Mouse (Mus musculus) kidney, embryonic 15.5 days (tissue): ENCODE measurements around the gene Trim29. TPM values are rescaled to one million over a fixed set of nuclear protein-coding genes. Genes with fewer than 3 reads are reported as not detected.

Source experiments
- ATAC-seq: fragments of 200-750 bp; cut with Nextera tagmentation; replicated peaks from 2 replicates; pipeline ENCODE4 v1.8.0; 2017; ENCODE audit warnings: moderate TSS enrichment; ENCODE audit not compliant: low FRiP score
- H3K27ac ChIP-seq: fragments of 300-500 bp; sonication (generic); 2 replicates; pipeline ENCODE4 v1.5.1; 2015; ENCODE audit warnings: mild to moderate bottlenecking, inconsistent platforms
- H3K27me3 ChIP-seq: fragments of 300-500 bp; sonication (generic); 2 replicates; pipeline ENCODE4 v1.6.1; 2015; ENCODE audit warnings: inconsistent platforms
- H3K36me3 ChIP-seq: fragments of 300-500 bp; sonication (generic); 2 replicates; pipeline ENCODE4 v1.6.1; 2015; ENCODE audit warnings: inconsistent platforms
- H3K4me1 ChIP-seq: fragments of 300-500 bp; sonication (generic); 2 replicates; pipeline ENCODE4 v1.6.1; 2015; ENCODE audit warnings: inconsistent platforms
- H3K4me2 ChIP-seq: fragments of 300-500 bp; sonication (generic); 2 replicates; pipeline ENCODE4 v1.6.1; 2015; ENCODE audit warnings: moderate library complexity, mild to moderate bottlenecking, inconsistent platforms
- H3K4me3 ChIP-seq: fragments of 300-500 bp; sonication (generic); replicated peaks from 2 replicates; pipeline ENCODE4 v1.5.1; 2015; ENCODE audit warnings: mild to moderate bottlenecking, inconsistent platforms
- H3K9ac ChIP-seq: fragments of 300-500 bp; sonication (generic); 2 replicates; pipeline ENCODE4 v1.6.1; 2015; ENCODE audit warnings: mild to moderate bottlenecking, inconsistent platforms
- H3K9me3 ChIP-seq: fragments of 300-500 bp; sonication (generic); replicated peaks from 2 replicates; pipeline ENCODE4 v1.6.1; 2016; ENCODE audit warnings: inconsistent platforms
- WGBS: fragments of 180-500 bp; shearing (Covaris S2); methylation state at CpG from one replicate; pipeline ENCODE4 v1.1.7; 2015; ENCODE audit warnings: mixed read lengths; 5-methylcytosine and 5-hydroxymethylcytosine counted together
- polyA plus RNA-seq: library from polyadenylated mRNA; unstranded; fragments of >200 nt; fragmentation: Nextera tagmentation; extraction: Ambion mirVana; gene quantifications from 2 replicates; pipeline ENCODE4 v1.2.1, GENCODE M21; 2015

The Trim29 gene
- polyA plus RNA-seq, 1 experiment from 2014 or later: 1.4 TPM

- Histone ChIP-seq H3K36me3 (no peaks in the 10 kb centered on the region), H3K9me3 (no peaks in the 10 kb centered on the region), H3K4me3 (no peak overlapping the region), H3K27ac (no peak overlapping the region), H3K4me2 (no peak overlapping the region), H3K27me3 (0 out of 2 replicates have a peak, but pooled peaks cover 4% of the 10 kb centered on the region), H3K4me1 (peaks cover 18% of the 10 kb centered on the region), H3K9ac (no peak overlapping the region)
- ATAC-seq: no peak
- 90% methylated on average over 4 of the region's 4 CpGs for WGBS
Observed at GRCm38 (mm10) chr9:43316466-43316865, 5.8 kb downstream of the Trim29 start.

GRCm38 (mm10) chr9:43318661-43319060 lies 8.0 kb downstream of the Trim29 start:
- 70% methylated on average over 10 of the region's 10 CpGs for WGBS
- H3K4me3 ChIP-seq: no peak overlapping the region
- peaks cover 4% of the 10 kb centered on the region; the same call in 1 of the 2 replicates for H3K27me3 ChIP-seq
- ATAC-seq: 0 out of 2 replicates have a peak, but pooled peaks have one; percentile 9
- no peaks in the 10 kb centered on the region for H3K36me3 ChIP-seq
- no peak overlapping the region for H3K9ac ChIP-seq
- no peak overlapping the region for H3K4me2 ChIP-seq
- H3K9me3 ChIP-seq: no peaks in the 10 kb centered on the region
- H3K27ac ChIP-seq: no peak overlapping the region
- H3K4me1 ChIP-seq: 0 out of 2 replicates have a peak, but pooled peaks cover 7% of the 10 kb centered on the region

- Histone ChIP-seq H3K9me3 (no peaks in the 10 kb centered on the region), H3K27me3 (no peaks in the 10 kb centered on the region; the same call in 1 of the 2 replicates), H3K4me1 (peaks cover 6% of the 10 kb centered on the region; the same call in 1 of the 2 replicates), H3K4me3 (no peak overlapping the region), H3K4me2 (no peak overlapping the region), H3K27ac (no peak overlapping the region), H3K9ac (no peak overlapping the region), H3K36me3 (no peaks in the 10 kb centered on the region)
- 79% methylated on average over 6 of the region's 6 CpGs for WGBS
- no peak for ATAC-seq
Observed at GRCm38 (mm10) chr9:43321951-43322350, 11.3 kb downstream of the Trim29 start.

GRCm38 (mm10) chr9:43322666-43323065 lies 12.0 kb downstream of the Trim29 start:
- Histone ChIP-seq H3K4me3 (no peak overlapping the region), H3K27ac (no peak overlapping the region), H3K9me3 (no peaks in the 10 kb centered on the region), H3K4me1 (peaks cover 6% of the 10 kb centered on the region; the same call in 1 of the 2 replicates), H3K4me2 (no peak overlapping the region), H3K27me3 (no peaks in the 10 kb centered on the region; the same call in 1 of the 2 replicates), H3K9ac (no peak overlapping the region), H3K36me3 (no peaks in the 10 kb centered on the region)
- ATAC-seq: no peak
- 87% methylated on average over 4 of the region's 4 CpGs for WGBS

- Histone ChIP-seq H3K9ac (no peak overlapping the region), H3K9me3 (no peaks in the 10 kb centered on the region), H3K4me2 (no peak overlapping the region), H3K4me3 (no peak overlapping the region), H3K27me3 (no peaks in the 10 kb centered on the region; the same call in 1 of the 2 replicates), H3K4me1 (peaks cover 6% of the 10 kb centered on the region; the same call in 1 of the 2 replicates), H3K27ac (no peak overlapping the region), H3K36me3 (no peaks in the 10 kb centered on the region)
- 68% methylated on average over 3 of the region's 3 CpGs for WGBS
- no peak for ATAC-seq
Observed at GRCm38 (mm10) chr9:43325486-43325885, 14.8 kb downstream of the Trim29 start.

GRCm38 (mm10) chr9:43326015-43326631 lies 15.5 kb downstream of the Trim29 start:
- H3K27me3 ChIP-seq: peaks cover under 1% of the 10 kb centered on the region; the same call in 1 of the 2 replicates
- no peak overlapping the region for H3K27ac ChIP-seq
- H3K36me3 ChIP-seq: no peaks in the 10 kb centered on the region
- no peak overlapping the region for H3K4me2 ChIP-seq
- no peak overlapping the region for H3K9ac ChIP-seq
- no peak overlapping the region for H3K4me3 ChIP-seq
- no peak for ATAC-seq
- H3K4me1 ChIP-seq: peaks cover 6% of the 10 kb centered on the region; the same call in 1 of the 2 replicates
- WGBS: 56% methylated on average over 7 of the region's 7 CpGs
- H3K9me3 ChIP-seq: no peaks in the 10 kb centered on the region

- Histone ChIP-seq H3K36me3 (no peaks in the 10 kb centered on the region), H3K27me3 (peaks cover 6% of the 10 kb centered on the region; the same call in 1 of the 2 replicates), H3K4me2 (no peak overlapping the region), H3K4me3 (no peak overlapping the region), H3K9ac (no peak overlapping the region), H3K9me3 (no peaks in the 10 kb centered on the region), H3K4me1 (peaks cover 6% of the 10 kb centered on the region; the same call in 1 of the 2 replicates), H3K27ac (no peak overlapping the region)
- no peak for ATAC-seq
- 45% methylated on average over 21 of the region's 21 CpGs for WGBS
Observed at GRCm38 (mm10) chr9:43327182-43328129, 16.8 kb downstream of the Trim29 start.

GRCm38 (mm10) chr9:43330426-43330825 lies 19.8 kb downstream of the Trim29 start:
- Histone ChIP-seq H3K27me3 (peaks cover 9% of the 10 kb centered on the region; the same call in 1 of the 2 replicates), H3K27ac (no peak overlapping the region), H3K9ac (no peak overlapping the region), H3K9me3 (no peaks in the 10 kb centered on the region), H3K4me1 (peaks cover 6% of the 10 kb centered on the region; the same call in 1 of the 2 replicates), H3K4me3 (no peak overlapping the region), H3K4me2 (no peak overlapping the region), H3K36me3 (no peaks in the 10 kb centered on the region)
- WGBS: 48% methylated on average over 5 of the region's 5 CpGs
- ATAC-seq: no peak

GRCm38 (mm10) chr9:43331476-43332471 lies 21.1 kb downstream of the Trim29 start:
- H3K27ac ChIP-seq: no peak overlapping the region
- WGBS: 78% methylated on average over 8 of the region's 8 CpGs
- H3K4me3 ChIP-seq: no peak overlapping the region
- no peak overlapping the region for H3K9ac ChIP-seq
- peaks cover under 1% of the 10 kb centered on the region; the same call in 1 of the 2 replicates for H3K4me1 ChIP-seq
- no peak for ATAC-seq
- H3K27me3 ChIP-seq: peaks cover 14% of the 10 kb centered on the region; the same call in 1 of the 2 replicates
- H3K36me3 ChIP-seq: no peaks in the 10 kb centered on the region
- no peaks in the 10 kb centered on the region for H3K9me3 ChIP-seq
- H3K4me2 ChIP-seq: no peak overlapping the region

- Histone ChIP-seq H3K27ac (no peak overlapping the region), H3K4me1 (no peaks in the 10 kb centered on the region), H3K36me3 (no peaks in the 10 kb centered on the region), H3K9ac (no peak overlapping the region), H3K9me3 (no peaks in the 10 kb centered on the region), H3K27me3 (peaks cover 14% of the 10 kb centered on the region; the same call in 1 of the 2 replicates), H3K4me2 (no peak overlapping the region), H3K4me3 (no peak overlapping the region)
- no peak for ATAC-seq
- 37% methylated on average over 8 of the region's 8 CpGs for WGBS
Observed at GRCm38 (mm10) chr9:43334476-43334875, 23.8 kb downstream of the Trim29 start.

- H3K27ac ChIP-seq: no peak overlapping the region
- no peak overlapping the region for H3K9ac ChIP-seq
- H3K9me3 ChIP-seq: no peaks in the 10 kb centered on the region
- H3K4me1 ChIP-seq: 0 out of 2 replicates have a peak, but pooled peaks cover 2% of the 10 kb centered on the region
- no peaks in the 10 kb centered on the region for H3K36me3 ChIP-seq
- H3K4me3 ChIP-seq: no peak overlapping the region
- H3K27me3 ChIP-seq: peaks cover 9% of the 10 kb centered on the region; the same call in 1 of the 2 replicates
- no peak overlapping the region for H3K4me2 ChIP-seq
- no peak for ATAC-seq
- WGBS: 48% methylated on average over 4 of the region's 4 CpGs
Observed at GRCm38 (mm10) chr9:43337636-43338035, 27.0 kb downstream of the Trim29 start.
